Mouse (Mus musculus): ENCODE data around the gene Onecut1. TPM values are rescaled to one million over a fixed set of nuclear protein-coding genes. Genes with fewer than 3 reads are reported as not detected.

Gene Onecut1
- polyA plus RNA-seq, 1 experiment from 2014 or later, result 0.06 TPM

- 34% methylated on average over 4 of the region's 4 CpGs for WGBS
- no peak overlapping the region for H3K27ac ChIP-seq (ENCODE audit: low read length)
- no peaks in the 10 kb centered on the region for H3K36me3 ChIP-seq (ENCODE audit: insufficient read depth, low read length)
- no peak for ATAC-seq (ENCODE audit: low FRiP score, low TSS enrichment)
- no peak overlapping the region for H3K9ac ChIP-seq (replicated peaks; ENCODE audit: low read length)
- H3K4me3 ChIP-seq (ENCODE audit: low read length), result no peak overlapping the region
- no peaks in the 10 kb centered on the region for H3K27me3 ChIP-seq (ENCODE audit: insufficient read depth, low read length)
- H3K4me2 ChIP-seq (replicated peaks; ENCODE audit: low read depth, low read length), result no peak overlapping the region
- peaks cover 6% of the 10 kb centered on the region for H3K4me1 ChIP-seq (ENCODE audit: insufficient read depth, low read length)
- H3K9me3 ChIP-seq (ENCODE audit: low read length), result no peaks in the 10 kb centered on the region
Measured at GRCm38 (mm10) chr9:74906951-74907350, 45.2 kb downstream of the Onecut1 start.

DNA sequence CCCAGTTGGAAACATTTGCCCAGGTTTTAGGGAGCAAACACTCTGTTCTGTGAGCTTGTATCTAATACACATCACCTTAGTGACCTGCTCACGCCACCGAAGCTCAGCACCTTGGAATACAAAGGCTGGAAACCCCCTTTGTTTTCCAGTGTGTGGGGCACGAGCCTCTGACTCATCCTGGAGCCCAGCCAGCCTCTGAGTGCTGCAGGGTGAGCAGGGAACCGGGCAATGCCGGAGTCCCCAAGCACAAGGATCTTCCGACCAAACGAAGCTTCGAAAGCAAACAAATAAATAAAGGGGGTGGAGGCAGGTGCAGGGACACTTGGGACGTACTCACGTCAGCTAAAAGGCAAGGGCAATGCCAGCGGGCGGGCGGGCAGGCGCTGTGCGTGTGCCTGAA is 47.5 kb downstream of the Onecut1 start:
- no peak for ATAC-seq (ENCODE audit: low FRiP score, low TSS enrichment)
- Histone ChIP-seq H3K9me3 (ENCODE audit: low read length) (no peaks in the 10 kb centered on the region), H3K27me3 (ENCODE audit: insufficient read depth, low read length) (no peaks in the 10 kb centered on the region), H3K36me3 (ENCODE audit: insufficient read depth, low read length) (no peaks in the 10 kb centered on the region), H3K9ac (replicated peaks; ENCODE audit: low read length) (no peak overlapping the region), H3K4me2 (replicated peaks; ENCODE audit: low read depth, low read length) (no peak overlapping the region), H3K4me3 (ENCODE audit: low read length) (no peak overlapping the region), H3K27ac (ENCODE audit: low read length) (no peak overlapping the region), H3K4me1 (ENCODE audit: insufficient read depth, low read length) (peaks cover 17% of the 10 kb centered on the region)
- WGBS, result 75% methylated on average over 15 of the region's 15 CpGs

DNA sequence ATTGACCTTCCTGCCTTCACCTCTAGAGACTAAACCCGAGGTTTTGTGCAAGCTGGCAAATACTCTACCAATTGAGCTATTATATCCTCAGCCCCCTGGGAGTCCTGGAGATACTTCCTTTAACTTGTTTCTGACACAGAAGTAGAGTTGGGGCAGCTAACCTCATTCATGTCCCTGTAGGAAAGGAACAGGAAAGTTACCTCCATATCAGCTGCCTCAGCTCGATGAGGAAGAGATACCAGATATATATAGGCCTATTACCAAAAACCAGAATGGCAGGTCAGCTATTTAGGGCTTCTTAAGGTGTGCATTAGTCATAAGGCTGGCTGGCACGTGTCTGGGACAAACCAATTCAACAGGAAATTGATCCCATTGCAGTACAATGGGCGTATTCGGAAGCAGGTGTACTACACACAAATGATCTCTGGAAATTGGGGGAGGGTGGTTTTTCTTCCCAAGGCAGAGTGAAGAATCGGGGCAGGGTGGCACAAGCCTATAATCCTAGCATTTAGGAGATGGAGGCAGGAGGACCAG is 48.6 kb downstream of the Onecut1 start:
- no peaks in the 10 kb centered on the region for H3K27me3 ChIP-seq (ENCODE audit: insufficient read depth, low read length)
- no peaks in the 10 kb centered on the region for H3K36me3 ChIP-seq (ENCODE audit: insufficient read depth, low read length)
- no peak overlapping the region for H3K4me3 ChIP-seq (ENCODE audit: low read length)
- H3K4me2 ChIP-seq (replicated peaks; ENCODE audit: low read depth, low read length), result no peak overlapping the region
- H3K27ac ChIP-seq (ENCODE audit: low read length), result no peak overlapping the region
- no peaks in the 10 kb centered on the region for H3K9me3 ChIP-seq (ENCODE audit: low read length)
- no peak for ATAC-seq (ENCODE audit: low FRiP score, low TSS enrichment)
- WGBS, result 86% methylated on average over 6 of the region's 6 CpGs
- H3K4me1 ChIP-seq (ENCODE audit: insufficient read depth, low read length), result peaks cover 17% of the 10 kb centered on the region
- no peak overlapping the region for H3K9ac ChIP-seq (replicated peaks; ENCODE audit: low read length)

DNA sequence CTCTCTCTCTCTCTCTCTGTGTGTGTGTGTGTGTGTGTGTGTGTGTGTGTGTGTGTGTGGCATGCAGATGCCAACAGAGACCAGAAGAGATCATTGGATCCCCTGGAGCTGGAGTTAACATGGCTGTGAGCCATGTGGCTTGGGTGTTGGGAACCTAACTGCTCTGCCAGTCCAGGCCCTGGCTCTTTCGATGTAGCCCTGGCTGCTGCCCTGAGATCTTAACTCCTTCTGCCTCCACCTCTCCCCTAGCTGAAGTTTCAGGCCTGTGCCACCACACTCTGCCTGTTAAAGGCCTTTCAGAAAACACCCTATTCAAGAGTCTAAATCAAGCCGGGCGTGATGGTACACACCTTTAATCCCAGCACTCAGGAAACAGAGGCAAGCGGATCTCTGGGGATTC is 49.7 kb downstream of the Onecut1 start:
- H3K4me1 ChIP-seq (ENCODE audit: insufficient read depth, low read length), result peaks cover 20% of the 10 kb centered on the region
- WGBS, result 46% methylated on average over 4 of the region's 4 CpGs
- H3K9me3 ChIP-seq (ENCODE audit: low read length), result no peaks in the 10 kb centered on the region
- ATAC-seq (ENCODE audit: low FRiP score, low TSS enrichment), result no peak
- H3K27me3 ChIP-seq (ENCODE audit: insufficient read depth, low read length), result no peaks in the 10 kb centered on the region
- no peak overlapping the region for H3K9ac ChIP-seq (replicated peaks; ENCODE audit: low read length)
- H3K4me2 ChIP-seq (replicated peaks; ENCODE audit: low read depth, low read length), result no peak overlapping the region
- no peaks in the 10 kb centered on the region for H3K36me3 ChIP-seq (ENCODE audit: insufficient read depth, low read length)
- no peak overlapping the region for H3K4me3 ChIP-seq (ENCODE audit: low read length)
- H3K27ac ChIP-seq (ENCODE audit: low read length), result peak overlapping the region; percentile 71

DNA sequence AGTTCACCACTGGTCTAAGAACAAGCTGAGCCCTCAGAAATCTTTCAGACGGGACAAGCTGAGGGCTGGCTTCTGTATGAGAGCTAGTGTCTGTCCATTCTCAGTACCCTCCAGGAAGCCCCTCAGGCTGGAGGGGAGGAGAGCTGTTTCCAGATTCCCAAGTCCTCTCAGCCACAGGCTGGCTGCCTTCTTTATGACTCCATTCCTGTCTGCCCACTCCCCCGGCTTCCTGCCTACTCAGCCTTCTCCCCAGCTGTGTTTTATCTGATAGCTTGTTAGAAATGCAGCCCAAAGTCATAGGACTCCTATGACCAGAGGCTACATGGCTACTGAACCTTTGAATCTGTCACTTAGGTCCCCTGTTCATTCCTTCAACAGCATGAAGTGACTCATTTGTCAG is 50.2 kb downstream of the Onecut1 start:
- H3K27me3 ChIP-seq (ENCODE audit: insufficient read depth, low read length), result no peaks in the 10 kb centered on the region
- H3K9me3 ChIP-seq (ENCODE audit: low read length), result no peaks in the 10 kb centered on the region
- H3K4me3 ChIP-seq (ENCODE audit: low read length), result no peak overlapping the region
- peak; percentile 77 for ATAC-seq (ENCODE audit: low FRiP score, low TSS enrichment)
- H3K4me1 ChIP-seq (ENCODE audit: insufficient read depth, low read length), result peaks cover 20% of the 10 kb centered on the region
- 8% methylated on average over 2 of the region's 2 CpGs for WGBS
- H3K9ac ChIP-seq (replicated peaks; ENCODE audit: low read length), result no peak overlapping the region
- H3K36me3 ChIP-seq (ENCODE audit: insufficient read depth, low read length), result no peaks in the 10 kb centered on the region
- no peak overlapping the region for H3K4me2 ChIP-seq (replicated peaks; ENCODE audit: low read depth, low read length)
- H3K27ac ChIP-seq (ENCODE audit: low read length), result peak overlapping the region; percentile 71

- Histone ChIP-seq H3K4me1 (ENCODE audit: insufficient read depth, low read length) (peaks cover 20% of the 10 kb centered on the region), H3K4me3 (ENCODE audit: low read length) (no peak overlapping the region), H3K9me3 (ENCODE audit: low read length) (peaks cover 6% of the 10 kb centered on the region), H3K27me3 (ENCODE audit: insufficient read depth, low read length) (no peaks in the 10 kb centered on the region), H3K27ac (ENCODE audit: low read length) (no peak overlapping the region), H3K4me2 (replicated peaks; ENCODE audit: low read depth, low read length) (no peak overlapping the region), H3K9ac (replicated peaks; ENCODE audit: low read length) (no peak overlapping the region), H3K36me3 (ENCODE audit: insufficient read depth, low read length) (no peaks in the 10 kb centered on the region)
- ATAC-seq (ENCODE audit: low FRiP score, low TSS enrichment), result no peak
- WGBS, result 61% methylated on average over 19 of the region's 19 CpGs
Measured at GRCm38 (mm10) chr9:74912619-74913376, 51.1 kb downstream of the Onecut1 start.

DNA sequence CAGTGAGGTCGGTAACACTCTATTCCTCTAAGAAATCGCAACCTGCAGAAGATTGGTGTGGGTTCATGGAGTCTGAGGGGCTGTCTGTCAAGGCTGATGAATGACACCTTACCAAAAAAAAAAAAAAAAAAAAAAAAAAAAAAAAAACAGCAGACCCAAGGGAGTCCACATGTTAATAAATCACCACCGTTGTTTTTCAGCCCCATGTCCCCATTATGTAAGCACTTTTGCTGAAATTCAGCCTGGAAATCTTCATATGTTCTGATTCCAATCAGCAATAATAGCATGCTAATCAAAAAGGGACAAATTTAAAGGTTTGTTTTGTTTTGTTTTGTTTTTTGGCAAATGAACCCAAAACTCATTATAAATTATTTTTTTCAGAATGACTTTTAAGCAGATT is 53.9 kb downstream of the Onecut1 start:
- Histone ChIP-seq H3K27me3 (ENCODE audit: insufficient read depth, low read length) (no peaks in the 10 kb centered on the region), H3K27ac (ENCODE audit: low read length) (no peak overlapping the region), H3K9ac (replicated peaks; ENCODE audit: low read length) (no peak overlapping the region), H3K36me3 (ENCODE audit: insufficient read depth, low read length) (no peaks in the 10 kb centered on the region), H3K4me1 (ENCODE audit: insufficient read depth, low read length) (peaks cover 20% of the 10 kb centered on the region), H3K4me3 (ENCODE audit: low read length) (no peak overlapping the region), H3K4me2 (replicated peaks; ENCODE audit: low read depth, low read length) (no peak overlapping the region), H3K9me3 (ENCODE audit: low read length) (peaks cover 6% of the 10 kb centered on the region)
- WGBS, result 75% methylated on average over 3 of the region's 3 CpGs
- no peak for ATAC-seq (ENCODE audit: low FRiP score, low TSS enrichment)

- Histone ChIP-seq H3K9ac (replicated peaks; ENCODE audit: low read length) (no peak overlapping the region), H3K9me3 (ENCODE audit: low read length) (peaks cover 6% of the 10 kb centered on the region), H3K4me2 (replicated peaks; ENCODE audit: low read depth, low read length) (no peak overlapping the region), H3K36me3 (ENCODE audit: insufficient read depth, low read length) (no peaks in the 10 kb centered on the region), H3K27ac (ENCODE audit: low read length) (no peak overlapping the region), H3K27me3 (ENCODE audit: insufficient read depth, low read length) (no peaks in the 10 kb centered on the region), H3K4me3 (ENCODE audit: low read length) (no peak overlapping the region), H3K4me1 (ENCODE audit: insufficient read depth, low read length) (peaks cover 14% of the 10 kb centered on the region; the same call in 1 of the 2 replicates)
- no peak for ATAC-seq (ENCODE audit: low FRiP score, low TSS enrichment)
- 85% methylated on average over 12 of the region's 12 CpGs for WGBS
Measured at GRCm38 (mm10) chr9:74920450-74920849, 58.7 kb downstream of the Onecut1 start.

DNA sequence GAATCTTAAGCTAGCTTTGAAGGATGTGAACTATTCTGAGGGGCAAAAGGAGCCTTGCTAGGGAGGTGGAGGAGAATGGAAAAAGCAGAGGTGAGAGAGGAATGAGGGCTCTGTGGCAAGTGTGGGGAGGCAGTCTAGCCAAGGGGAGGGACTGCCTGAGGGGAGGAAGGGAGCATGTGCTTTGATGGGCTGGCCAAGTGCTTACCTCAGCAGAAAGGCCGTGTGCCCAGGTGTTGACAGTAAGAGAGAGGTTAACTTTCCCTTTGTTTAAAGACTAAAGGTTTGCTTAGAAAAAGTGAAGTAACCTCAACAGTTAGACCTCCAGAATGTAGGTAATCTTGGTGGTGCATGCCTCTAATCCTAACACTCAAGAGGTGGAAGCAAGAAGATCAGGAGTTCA is 59.7 kb downstream of the Onecut1 start:
- H3K27ac ChIP-seq (ENCODE audit: low read length), result no peak overlapping the region
- no peak overlapping the region for H3K4me3 ChIP-seq (ENCODE audit: low read length)
- no peak overlapping the region for H3K4me2 ChIP-seq (replicated peaks; ENCODE audit: low read depth, low read length)
- H3K36me3 ChIP-seq (ENCODE audit: insufficient read depth, low read length), result no peaks in the 10 kb centered on the region
- peaks cover 6% of the 10 kb centered on the region for H3K9me3 ChIP-seq (ENCODE audit: low read length)
- H3K4me1 ChIP-seq (ENCODE audit: insufficient read depth, low read length), result peaks cover 11% of the 10 kb centered on the region; the same call in 1 of the 2 replicates
- 35% methylated on average over 1 of the region's 1 CpGs for WGBS
- H3K9ac ChIP-seq (replicated peaks; ENCODE audit: low read length), result no peak overlapping the region
- ATAC-seq (ENCODE audit: low FRiP score, low TSS enrichment), result 0 out of 2 replicates have a peak, but pooled peaks have one; percentile 33
- no peaks in the 10 kb centered on the region for H3K27me3 ChIP-seq (ENCODE audit: insufficient read depth, low read length)

DNA sequence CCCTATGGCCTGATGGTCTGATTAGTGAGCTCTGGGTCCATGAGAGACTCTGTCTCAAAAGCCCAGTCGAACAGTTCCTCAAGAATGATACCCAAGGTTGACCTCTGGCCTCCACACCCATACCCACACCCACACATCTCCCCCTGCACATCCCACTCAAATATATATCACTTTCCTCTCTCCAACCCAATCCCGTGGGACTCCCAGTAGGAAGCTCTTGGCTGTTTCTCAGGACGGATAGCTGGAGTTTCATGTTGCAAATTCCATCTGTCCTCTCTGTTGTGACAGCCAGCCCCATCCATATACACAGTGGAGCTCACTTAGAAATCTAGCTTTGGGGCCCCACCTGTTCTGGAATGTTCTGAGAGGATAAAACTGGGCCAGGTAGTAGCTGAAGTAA is 61.2 kb downstream of the Onecut1 start:
- Histone ChIP-seq H3K4me2 (replicated peaks; ENCODE audit: low read depth, low read length) (no peak overlapping the region), H3K9me3 (ENCODE audit: low read length) (no peaks in the 10 kb centered on the region), H3K9ac (replicated peaks; ENCODE audit: low read length) (no peak overlapping the region), H3K36me3 (ENCODE audit: insufficient read depth, low read length) (no peaks in the 10 kb centered on the region), H3K27me3 (ENCODE audit: insufficient read depth, low read length) (no peaks in the 10 kb centered on the region), H3K4me3 (ENCODE audit: low read length) (no peak overlapping the region), H3K4me1 (ENCODE audit: insufficient read depth, low read length) (peaks cover 11% of the 10 kb centered on the region; the same call in 1 of the 2 replicates), H3K27ac (ENCODE audit: low read length) (no peak overlapping the region)
- peak; percentile 52; the same call in 1 of the 2 replicates for ATAC-seq (ENCODE audit: low FRiP score, low TSS enrichment)
- 14% methylated on average over 3 of the region's 3 CpGs for WGBS
